Mouse (Mus musculus) ES-Bruce4 (cell line): ENCODE measurements around the gene Fam189a2. TPM values are rescaled to one million over a fixed set of nuclear protein-coding genes. Genes with fewer than 3 reads are reported as not detected.

Experiments
- H3K27ac ChIP-seq: 2 replicates; pipeline ENCODE4 v1.5.1; 2012; ENCODE audit warnings: low read length, inconsistent platforms; ENCODE audit not compliant: insufficient read depth
- H3K27me3 ChIP-seq: 2 replicates; pipeline ENCODE4 v1.6.1; 2012; ENCODE audit warnings: mild to moderate bottlenecking, low read length, inconsistent platforms; ENCODE audit not compliant: control insufficient read depth, poor library complexity, insufficient read depth, severe bottlenecking
- H3K36me3 ChIP-seq: 2 replicates; pipeline ENCODE4 v1.6.1; 2012; ENCODE audit warnings: inconsistent platforms, mild to moderate bottlenecking, low read length, moderate library complexity; ENCODE audit not compliant: control insufficient read depth, poor library complexity, insufficient read depth, severe bottlenecking
- H3K4me1 ChIP-seq: one replicate; pipeline ENCODE4 v1.8.1; 2011; ENCODE audit warnings: low read length; ENCODE audit not compliant: control insufficient read depth, insufficient read depth
- H3K4me3 ChIP-seq: 2 replicates; pipeline ENCODE4 v1.5.1; 2011; ENCODE audit warnings: low read depth, mild to moderate bottlenecking, low read length
- H3K9ac ChIP-seq: 2 replicates; pipeline ENCODE4 v1.6.1; 2012; ENCODE audit warnings: low read depth, mild to moderate bottlenecking, inconsistent platforms; ENCODE audit not compliant: poor library complexity, severe bottlenecking
- H3K9me3 ChIP-seq: replicated peaks from 2 replicates; pipeline ENCODE4 v1.6.1; 2012; ENCODE audit warnings: mild to moderate bottlenecking, low read length, inconsistent platforms; ENCODE audit not compliant: control insufficient read depth, poor library complexity, insufficient read depth, severe bottlenecking
- CTCF ChIP-seq: IDR thresholded peaks from one replicate; pipeline ENCODE4 v1.8.1; 2011; ENCODE audit warnings: low read depth, low read length
- EP300 ChIP-seq: IDR thresholded peaks from 2 replicates; pipeline ENCODE4 v1.6.1; 2011; ENCODE audit warnings: low read depth, low read length; ENCODE audit not compliant: insufficient read depth
- POLR2A ChIP-seq: IDR thresholded peaks from one replicate; pipeline ENCODE4 v1.8.1; 2011; ENCODE audit warnings: low read length; ENCODE audit not compliant: insufficient read depth
- polyA plus RNA-seq: library from polyadenylated mRNA; stranded (reverse); fragments of >200 nt; gene quantifications from 2 replicates; pipeline ENCODE4 v1.2.4, GENCODE M21; 2011; ENCODE audit warnings: low read depth; ENCODE audit not compliant: missing spikeins, insufficient read depth, insufficient read length

The Fam189a2 gene
- polyA plus RNA-seq, 1 experiment, result 1.7 TPM

GRCm38 (mm10) chr19:24049329-24049728, 18.5 kb upstream of the Fam189a2 start:
- no peaks in the 10 kb centered on the region for H3K9me3 ChIP-seq
- no peak overlapping the region for H3K9ac ChIP-seq
- no peaks in the 10 kb centered on the region for H3K36me3 ChIP-seq
- H3K27me3 ChIP-seq, result no peaks in the 10 kb centered on the region
- TF ChIP-seq POLR2A (no peak), CTCF (no peak), EP300 (no peak)
- no peaks in the 10 kb centered on the region for H3K4me1 ChIP-seq
- no peak overlapping the region for H3K4me3 ChIP-seq
- H3K27ac ChIP-seq, result no peak overlapping the region

DNA sequence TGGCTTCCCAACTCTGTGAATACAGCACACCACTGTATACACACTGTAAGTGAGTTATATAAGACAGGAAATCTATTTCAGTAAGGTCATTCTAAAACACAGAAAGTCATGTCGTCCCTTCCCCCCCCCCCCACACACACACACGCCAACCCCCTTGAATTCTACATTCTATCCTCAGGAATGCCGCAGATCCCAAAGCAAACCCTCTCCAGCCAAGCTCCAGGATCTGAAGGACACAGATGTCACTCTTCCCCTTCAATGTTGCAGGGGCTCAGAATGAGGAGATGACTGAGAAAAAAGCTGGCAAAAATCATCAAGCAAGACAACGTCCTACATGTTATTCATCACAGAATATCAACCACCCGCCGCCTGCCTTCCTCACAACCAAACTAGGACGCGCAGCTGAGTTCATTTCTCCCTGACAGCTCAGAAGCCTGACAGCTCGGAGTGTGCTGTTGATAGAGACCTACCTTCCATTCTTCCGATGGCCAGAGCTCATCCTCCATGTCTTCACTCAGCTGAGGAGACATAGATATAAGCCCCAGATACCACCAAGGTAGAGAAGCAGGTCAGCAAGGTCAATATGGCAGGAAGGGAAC, 15.7 kb upstream of the Fam189a2 start:
- no peak overlapping the region for H3K9ac ChIP-seq
- H3K4me1 ChIP-seq, result no peaks in the 10 kb centered on the region
- H3K36me3 ChIP-seq, result no peaks in the 10 kb centered on the region
- no peak overlapping the region for H3K4me3 ChIP-seq
- no peak for TF ChIP-seq CTCF
- no peak for TF ChIP-seq POLR2A
- TF ChIP-seq EP300, result no peak
- H3K27ac ChIP-seq, result no peak overlapping the region
- H3K27me3 ChIP-seq, result no peaks in the 10 kb centered on the region
- H3K9me3 ChIP-seq, result no peaks in the 10 kb centered on the region

- H3K27me3 ChIP-seq, result no peaks in the 10 kb centered on the region
- H3K9me3 ChIP-seq, result no peaks in the 10 kb centered on the region
- no peak overlapping the region for H3K9ac ChIP-seq
- TF ChIP-seq EP300, result no peak
- no peak for TF ChIP-seq CTCF
- H3K4me3 ChIP-seq, result no peak overlapping the region
- no peaks in the 10 kb centered on the region for H3K4me1 ChIP-seq
- H3K27ac ChIP-seq, result no peak overlapping the region
- no peaks in the 10 kb centered on the region for H3K36me3 ChIP-seq
Observed at GRCm38 (mm10) chr19:24042387-24042786, 11.6 kb upstream of the Fam189a2 start.

GRCm38 (mm10) chr19:24039061-24039853, 8.4 kb upstream of the Fam189a2 start:
- no peaks in the 10 kb centered on the region for H3K9me3 ChIP-seq
- TF ChIP-seq POLR2A (no peak), EP300 (no peak), CTCF (no peak)

GRCm38 (mm10) chr19:24034367-24034766, 3.5 kb upstream of the Fam189a2 start:
- no peak overlapping the region for H3K9ac ChIP-seq
- no peak overlapping the region for H3K27ac ChIP-seq
- no peak for TF ChIP-seq POLR2A
- no peak for TF ChIP-seq EP300
- TF ChIP-seq CTCF, result no peak
- H3K27me3 ChIP-seq, result peaks cover 9% of the 10 kb centered on the region
- H3K36me3 ChIP-seq, result no peaks in the 10 kb centered on the region
- H3K9me3 ChIP-seq, result no peaks in the 10 kb centered on the region
- no peak overlapping the region for H3K4me3 ChIP-seq
- no peaks in the 10 kb centered on the region for H3K4me1 ChIP-seq

More at GRCm38 (mm10) chr19:24039061-24039853, 8.4 kb upstream of the Fam189a2 start:
- Histone ChIP-seq H3K27me3 (no peaks in the 10 kb centered on the region; the same call in 1 of the 2 replicates), H3K9ac (no peak overlapping the region), H3K4me3 (no peak overlapping the region), H3K4me1 (no peaks in the 10 kb centered on the region), H3K27ac (no peak overlapping the region), H3K36me3 (no peaks in the 10 kb centered on the region)

DNA sequence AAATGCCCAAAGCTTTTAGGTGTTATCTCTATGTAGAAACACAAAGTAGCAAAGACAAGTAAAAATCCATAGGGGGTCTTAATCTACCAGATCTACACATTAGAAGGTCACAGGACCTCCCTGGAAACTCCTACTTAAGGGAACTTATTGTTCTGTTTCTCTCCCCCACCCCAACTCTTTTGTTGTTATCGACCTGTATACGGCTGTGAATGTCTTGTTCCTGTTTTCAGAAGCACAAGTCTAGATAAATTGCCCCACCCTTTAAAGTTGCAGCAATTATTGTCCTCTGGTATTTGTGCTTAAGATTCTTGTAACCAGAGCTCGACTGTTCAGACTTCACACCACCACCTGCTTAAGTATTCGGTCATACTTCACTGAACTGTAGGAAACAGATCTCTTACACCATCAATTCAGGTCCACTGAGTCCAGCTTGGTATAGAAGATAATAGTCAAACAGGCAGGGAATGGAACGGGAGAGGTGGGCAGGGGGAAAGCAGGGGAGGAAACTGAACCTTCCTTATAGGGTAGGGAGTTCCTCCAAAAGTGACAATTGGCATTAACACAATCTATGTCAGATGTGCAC, 1.9 kb upstream of the Fam189a2 start:
- TF ChIP-seq POLR2A (no peak), EP300 (no peak), CTCF (no peak)
- Histone ChIP-seq H3K4me3 (no peak overlapping the region), H3K9ac (no peak overlapping the region), H3K27ac (no peak overlapping the region), H3K27me3 (peaks cover 9% of the 10 kb centered on the region), H3K4me1 (no peaks in the 10 kb centered on the region), H3K9me3 (no peaks in the 10 kb centered on the region), H3K36me3 (no peaks in the 10 kb centered on the region)
